Mouse (Mus musculus) G1E (cell line): ENCODE data around the gene Eif4a1.

ENCODE experiments used
- CTCF ChIP-seq: IDR thresholded peaks from 2 replicates; pipeline ENCODE4 v1.5.1; 2012; ENCODE audit warnings: low read depth, low read length, inconsistent platforms, mixed read lengths
- GATA1 ChIP-seq: IDR thresholded peaks from 2 replicates; pipeline ENCODE4 v1.6.1; 2012; ENCODE audit warnings: borderline replicate concordance, low read length, inconsistent platforms, mixed read lengths
- GATA2 ChIP-seq: IDR thresholded peaks from 2 replicates; pipeline ENCODE4 v1.6.1; 2012; ENCODE audit warnings: low read depth, low read length, inconsistent platforms, borderline replicate concordance
- POLR2AphosphoS5 ChIP-seq: IDR thresholded peaks from 2 replicates; pipeline ENCODE4 v1.6.1; 2012; ENCODE audit warnings: low read depth, low read length, inconsistent platforms; ENCODE audit not compliant: insufficient replicate concordance
- TAL1 ChIP-seq: conservative IDR thresholded peaks from 2 replicates; pipeline ENCODE4 v1.6.1; 2012; ENCODE audit warnings: low read depth, low read length, inconsistent platforms, mixed read lengths

DNA sequence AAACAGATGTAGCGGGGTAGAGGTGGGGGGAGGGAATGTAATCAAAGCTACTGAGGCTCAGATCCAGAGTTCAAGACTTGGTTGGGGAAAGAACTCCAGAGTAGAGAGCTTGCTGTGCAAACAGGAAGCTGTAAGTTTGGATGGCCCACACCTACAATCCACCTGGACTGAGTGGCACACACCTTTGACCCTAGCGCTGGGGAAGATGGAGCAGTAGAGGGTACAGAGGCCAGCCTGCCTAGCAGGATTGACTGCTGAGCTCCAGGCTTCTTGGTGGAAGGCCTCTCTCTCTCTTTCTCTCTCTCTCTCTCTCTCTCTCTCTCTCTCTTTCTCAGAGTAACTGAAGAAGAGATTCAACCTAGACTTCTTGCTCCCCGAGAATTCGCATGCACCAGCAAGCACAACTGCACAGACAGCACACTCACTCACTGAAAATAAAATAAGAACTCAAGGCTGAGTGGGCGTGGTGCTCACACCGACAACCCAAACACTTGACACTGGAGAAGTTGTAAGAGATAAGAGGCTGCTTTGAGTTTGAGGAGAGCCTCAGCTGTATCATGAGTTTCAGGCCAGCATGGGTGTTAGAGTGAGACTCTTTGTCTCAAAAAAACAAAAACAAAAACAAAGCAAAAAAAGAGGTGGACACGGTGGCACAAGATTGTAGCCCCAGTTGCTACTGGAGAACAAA, 51.7 kb downstream of the Eif4a1 start:
- TF ChIP-seq CTCF (no peak), GATA2 (no peak), TAL1 (no peak), GATA1 (no peak), POLR2AphosphoS5 (no peak)
